Mouse (Mus musculus) myocyte (in vitro differentiated cells): ENCODE results near the gene C1qc. TPM values are rescaled to one million over a fixed set of nuclear protein-coding genes. Genes with fewer than 3 reads are reported as not detected.

ENCODE experiments used
- H3K27me3 ChIP-seq: one replicate; pipeline ENCODE4 v1.6.1; 2011; ENCODE audit not compliant: control insufficient read depth, insufficient read depth, insufficient read length
- H3K36me3 ChIP-seq: one replicate; pipeline ENCODE4 v1.6.1; 2011; ENCODE audit not compliant: control insufficient read depth, insufficient read depth
- H3K4me2 ChIP-seq: one replicate; pipeline ENCODE4 v1.6.1; 2011; ENCODE audit warnings: low read depth, control low read depth
- H3K4me3 ChIP-seq: one replicate; pipeline ENCODE4 v1.5.1; 2011; ENCODE audit warnings: mild to moderate bottlenecking, control low read depth, moderate library complexity
- H3K79me2 ChIP-seq: one replicate; pipeline ENCODE4 v1.6.1; 2011; ENCODE audit not compliant: control insufficient read depth, insufficient read depth
- H3ac ChIP-seq: one replicate; pipeline ENCODE4 v1.6.1; 2011; ENCODE audit not compliant: control insufficient read depth, insufficient read length
- CEBPB ChIP-seq: IDR thresholded peaks from 2 replicates; pipeline ENCODE4 v1.6.1; 2011; ENCODE audit warnings: mild to moderate bottlenecking, moderate library complexity; ENCODE audit not compliant: poor library complexity, insufficient read depth, severe bottlenecking
- E2F4 ChIP-seq: IDR thresholded peaks from one replicate; pipeline ENCODE4 v1.6.1; 2011; ENCODE audit warnings: mild to moderate bottlenecking, control low read depth, moderate library complexity; ENCODE audit not compliant: insufficient read depth
- MAX ChIP-seq: IDR thresholded peaks from one replicate; pipeline ENCODE4 v1.6.1; 2011; ENCODE audit warnings: low read depth, mild to moderate bottlenecking, control low read depth
- MYOD1 ChIP-seq, 3 experiments: IDR thresholded peaks; one replicate each; pipeline ENCODE4 v1.6.1; 2011; ENCODE audit warnings: control low read depth in 2 of 3, low read depth in 2 of 3, mild to moderate bottlenecking in 2 of 3, moderate library complexity in 1 of 3; ENCODE audit not compliant: insufficient read length in 2 of 3, control insufficient read depth in 1 of 3
- MYOG ChIP-seq, 3 experiments: IDR thresholded peaks; one replicate each; pipeline ENCODE4 v1.6.1; 2011; ENCODE audit warnings: control low read depth in 2 of 3, low read depth in 2 of 3, mild to moderate bottlenecking in 2 of 3; ENCODE audit not compliant: insufficient read length in 2 of 3, control insufficient read depth in 1 of 3, insufficient read depth in 1 of 3
- POLR2A ChIP-seq: IDR thresholded peaks from one replicate; pipeline ENCODE4 v1.6.1; 2011; ENCODE audit warnings: low read depth, mild to moderate bottlenecking, control low read depth, moderate library complexity; ENCODE audit not compliant: insufficient read length
- POLR2AphosphoS2 ChIP-seq: IDR thresholded peaks from one replicate; pipeline ENCODE4 v1.6.1; 2011; ENCODE audit warnings: low read depth, control low read depth; ENCODE audit not compliant: insufficient read length
- REST ChIP-seq: IDR thresholded peaks from one replicate; pipeline ENCODE4 v1.6.1; 2011; ENCODE audit warnings: mild to moderate bottlenecking, control low read depth, moderate library complexity; ENCODE audit not compliant: insufficient read depth, insufficient read length
- SRF ChIP-seq: IDR thresholded peaks from one replicate; pipeline ENCODE4 v1.6.1; 2011; ENCODE audit warnings: low read depth; ENCODE audit not compliant: control insufficient read depth, insufficient read length
- TCF12 ChIP-seq: IDR thresholded peaks from one replicate; pipeline ENCODE4 v1.6.1; 2011; ENCODE audit warnings: mild to moderate bottlenecking, control low read depth; ENCODE audit not compliant: poor library complexity, insufficient read depth, severe bottlenecking
- TCF3 ChIP-seq: IDR thresholded peaks from one replicate; pipeline ENCODE4 v1.6.1; 2011; ENCODE audit warnings: low read depth, control low read depth; ENCODE audit not compliant: insufficient read length
- USF1 ChIP-seq: IDR thresholded peaks from one replicate; pipeline ENCODE4 v1.6.1; 2011; ENCODE audit warnings: low read depth, mild to moderate bottlenecking, control low read depth, moderate library complexity
- polyA plus RNA-seq: library from polyadenylated mRNA; unstranded; fragments of >200 nt; fragmentation: generic; extraction: Trizol; gene quantifications from one replicate; pipeline ENCODE4 v1.2.1, GENCODE M21; 2012; ENCODE audit warnings: missing spikeins

The C1qc gene
- polyA plus RNA-seq, 1 experiment, result not detected

DNA sequence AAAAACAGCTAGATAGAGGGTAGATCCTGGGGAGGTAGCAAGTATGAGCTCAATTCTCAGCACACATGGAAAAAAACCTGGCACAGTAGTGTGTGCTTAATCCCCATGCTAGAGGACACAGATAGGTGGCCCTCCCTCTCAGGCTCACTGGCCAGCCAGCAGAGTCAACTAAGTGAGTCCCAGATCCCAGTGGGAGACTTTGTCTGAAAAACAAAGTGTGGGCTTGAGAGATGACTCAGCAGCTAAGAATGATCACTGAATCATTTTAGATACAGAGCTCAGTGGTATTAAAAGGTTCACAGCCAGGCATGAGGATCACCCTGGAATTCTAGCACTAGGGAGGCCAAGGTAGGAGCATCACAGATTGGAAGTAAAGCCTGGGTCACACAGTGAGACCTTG, 14.9 kb upstream of the C1qc start:
- Histone ChIP-seq H3K4me3 (no peak overlapping the region), H3K36me3 (no peaks in the 10 kb centered on the region), H3K4me2 (no peak overlapping the region), H3K79me2 (no peaks in the 10 kb centered on the region), H3K27me3 (peaks cover 37% of the 10 kb centered on the region), H3ac (no peak overlapping the region)
- TF ChIP-seq POLR2AphosphoS2 (no peak), CEBPB (no peak), USF1 (no peak), TCF12 (no peak), E2F4 (no peak), TCF3 (no peak), MAX (no peak), POLR2A (no peak), REST (no peak), MYOG (IDR thresholded peaks at IDR 0.05; ENCODE audit: control insufficient read depth in 1 of 3, insufficient read depth in 1 of 3, insufficient read length in 2 of 3, low read depth in 2 of 3) (no peak), SRF (no peak), MYOD1 (IDR thresholded peaks at IDR 0.05; ENCODE audit: control insufficient read depth in 1 of 3, insufficient read length in 2 of 3, low read depth in 2 of 3) (no peak)

DNA sequence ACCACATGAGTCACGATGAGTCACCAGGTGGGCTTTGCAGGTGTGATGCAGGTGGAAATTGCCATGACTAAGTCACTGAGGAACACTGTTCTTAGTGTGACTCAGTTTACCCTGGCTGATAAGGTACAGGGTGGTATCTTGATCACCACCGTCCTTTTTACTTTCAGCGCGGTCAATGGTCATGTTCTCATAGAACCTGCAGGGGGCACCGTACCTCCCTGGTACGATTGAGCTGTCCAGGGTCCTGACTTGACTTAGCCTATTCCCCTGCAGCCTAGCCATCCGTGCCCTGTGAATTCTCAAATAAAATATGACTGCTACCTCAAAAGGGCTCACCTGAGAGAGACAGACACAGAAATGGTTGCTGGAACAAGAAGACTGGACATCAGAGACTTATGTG, 14.2 kb upstream of the C1qc start:
- Histone ChIP-seq H3K27me3 (peaks cover 29% of the 10 kb centered on the region), H3K79me2 (no peaks in the 10 kb centered on the region), H3ac (no peak overlapping the region), H3K36me3 (no peaks in the 10 kb centered on the region), H3K4me3 (no peak overlapping the region), H3K4me2 (no peak overlapping the region)
- TF ChIP-seq REST (peak; percentile 88), USF1 (no peak)

DNA sequence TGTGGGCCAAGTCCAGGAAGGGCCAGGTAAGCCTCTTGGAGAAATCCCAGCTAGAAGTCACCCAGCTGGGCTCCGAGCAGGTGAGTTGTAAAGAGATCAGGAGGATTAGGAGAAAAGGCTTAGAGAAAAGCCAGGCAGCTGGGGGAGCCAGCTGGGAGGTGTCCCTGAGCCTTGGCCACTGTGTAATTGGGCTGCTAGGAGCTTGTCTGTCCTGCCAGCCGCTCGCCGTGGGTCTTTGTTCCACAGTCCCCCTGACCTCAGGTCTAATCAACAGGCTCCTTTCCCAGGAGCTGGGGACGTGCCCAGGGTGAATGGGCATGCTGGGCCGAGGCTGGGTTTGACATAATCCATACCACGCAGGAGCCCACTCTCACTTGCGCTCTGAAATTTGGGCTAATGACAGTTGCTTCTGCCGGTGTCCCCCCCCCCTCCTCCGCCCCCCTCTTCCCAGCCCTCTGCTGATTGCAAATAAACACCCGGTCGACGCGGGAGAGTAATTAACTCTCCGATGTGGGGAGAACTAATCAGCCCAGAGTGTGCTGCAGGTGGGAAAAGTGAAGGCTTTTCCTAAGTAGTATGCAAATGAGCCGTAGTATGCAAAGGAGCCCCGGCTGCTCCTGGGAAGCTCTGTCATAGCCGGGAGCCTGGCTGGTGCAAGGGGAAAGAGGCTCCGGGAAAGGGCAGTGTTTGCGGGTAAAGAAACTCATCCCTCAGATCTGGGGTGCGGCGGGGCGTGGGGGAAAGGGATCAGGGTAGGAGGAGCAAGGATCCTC, 12.1 kb upstream of the C1qc start:
- no peaks in the 10 kb centered on the region for H3K79me2 ChIP-seq
- H3K4me3 ChIP-seq, result no peak overlapping the region
- H3K27me3 ChIP-seq, result peaks cover 18% of the 10 kb centered on the region
- H3K4me2 ChIP-seq, result no peak overlapping the region
- no peak overlapping the region for H3ac ChIP-seq
- H3K36me3 ChIP-seq, result no peaks in the 10 kb centered on the region
- TF ChIP-seq TCF12 (no peak), POLR2A (no peak), REST (no peak), TCF3 (no peak), E2F4 (no peak), CEBPB (no peak), MYOG (IDR thresholded peaks at IDR 0.05; ENCODE audit: control insufficient read depth in 1 of 3, insufficient read depth in 1 of 3, insufficient read length in 2 of 3, low read depth in 2 of 3) (no peak), USF1 (no peak), SRF (no peak), MAX (no peak), MYOD1 (IDR thresholded peaks at IDR 0.05; ENCODE audit: control insufficient read depth in 1 of 3, insufficient read length in 2 of 3, low read depth in 2 of 3) (no peak), POLR2AphosphoS2 (no peak)

DNA sequence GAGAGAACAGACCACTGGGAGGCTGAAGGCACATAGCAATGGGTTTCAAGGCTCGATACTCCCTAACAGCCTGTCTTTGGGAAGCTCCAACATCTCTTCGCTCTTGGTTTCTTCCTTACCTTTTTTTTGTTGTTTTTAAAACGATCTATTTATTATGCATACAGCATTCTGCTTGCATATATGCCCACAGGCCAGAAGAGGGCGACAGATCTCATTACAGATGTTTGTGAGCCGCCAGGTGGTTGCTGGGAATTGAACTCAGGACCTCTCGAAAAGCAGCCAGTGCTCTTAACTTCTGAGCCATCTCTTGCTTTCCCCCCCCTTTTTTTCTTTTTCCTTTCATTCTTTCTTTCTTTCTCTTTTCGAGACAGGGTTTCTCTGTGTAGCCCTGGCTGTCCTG, 6.3 kb upstream of the C1qc start:
- no peaks in the 10 kb centered on the region for H3K36me3 ChIP-seq
- no peak overlapping the region for H3ac ChIP-seq
- no peaks in the 10 kb centered on the region for H3K79me2 ChIP-seq
- no peak for TF ChIP-seq POLR2A
- TF ChIP-seq POLR2AphosphoS2, result no peak
- no peak for TF ChIP-seq CEBPB
- no peak for TF ChIP-seq E2F4
- no peak for TF ChIP-seq MAX
- TF ChIP-seq MYOG (IDR thresholded peaks at IDR 0.05; ENCODE audit: control insufficient read depth in 1 of 3, insufficient read depth in 1 of 3, insufficient read length in 2 of 3, low read depth in 2 of 3), result no peak
- TF ChIP-seq TCF3, result no peak
- TF ChIP-seq REST, result no peak
- no peak for TF ChIP-seq USF1
- TF ChIP-seq TCF12, result no peak
- peaks cover 39% of the 10 kb centered on the region for H3K27me3 ChIP-seq
- H3K4me3 ChIP-seq, result no peak overlapping the region
- no peak overlapping the region for H3K4me2 ChIP-seq

DNA sequence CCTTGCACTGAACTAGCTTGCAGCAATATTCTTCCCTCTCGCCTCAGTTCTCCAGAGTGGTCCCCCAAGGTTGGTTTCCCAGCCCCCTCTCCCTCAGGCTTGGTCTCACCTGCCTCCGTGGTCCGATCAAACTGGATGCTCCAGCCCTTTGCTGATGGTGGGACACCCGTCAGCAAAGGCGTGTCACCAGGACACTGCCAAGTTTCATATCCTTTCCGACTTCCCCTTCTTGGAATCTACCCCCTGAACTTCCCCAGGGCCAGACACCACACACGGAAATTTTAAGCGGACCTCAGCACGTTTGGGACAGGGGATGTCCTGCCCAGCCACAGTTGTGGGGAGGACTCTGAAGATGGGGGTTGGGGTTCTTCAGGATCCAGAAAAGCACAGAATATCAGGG, 5.8 kb upstream of the C1qc start, which contains the start of gene C1qa:
Gene C1qa, minus strand, starts transcription at position 167 of the 400 bp plus-strand sequence.
- peaks cover 38% of the 10 kb centered on the region for H3K27me3 ChIP-seq
- no peak within 1 kb of the TSS for H3K4me2 ChIP-seq
- no peak within 1 kb of the TSS for H3ac ChIP-seq
- H3K36me3 ChIP-seq, result no peaks in the 10 kb centered on the region
- H3K79me2 ChIP-seq, result no peaks in the 10 kb centered on the region
- H3K4me3 ChIP-seq, result no peak within 1 kb of the TSS
- no peak for TF ChIP-seq REST
